Mouse (Mus musculus) embryonic facial prominence, embryonic 14.5 days (tissue): Measurements from ENCODE around the gene Rab8b. TPM values are rescaled to one million over a fixed set of nuclear protein-coding genes. Genes with fewer than 3 reads are reported as not detected.

Experiments used
- ATAC-seq: fragments of 200-750 bp; cut with Nextera tagmentation; 2 replicates; pipeline ENCODE4 v1.8.0; 2017; ENCODE audit warnings: low read depth, moderate number of reproducible peaks, moderate TSS enrichment
- DNase-seq: peaks from one replicate; pipeline ENCODE4 v3.0.0-alpha.2; 2015; ENCODE audit warnings: low spot score
- H3K27ac ChIP-seq: fragments of 300-500 bp; sonication (generic); replicated peaks from 2 replicates; pipeline ENCODE4 v1.5.1; 2014; ENCODE audit warnings: low read depth, mild to moderate bottlenecking, low read length, moderate library complexity
- H3K27me3 ChIP-seq: fragments of 300-500 bp; sonication (generic); replicated peaks from 2 replicates; pipeline ENCODE4 v1.6.1; 2014; ENCODE audit warnings: low read length; ENCODE audit not compliant: control insufficient read depth, insufficient read depth
- H3K36me3 ChIP-seq: fragments of 300-500 bp; sonication (generic); 2 replicates; pipeline ENCODE4 v1.6.1; 2014; ENCODE audit warnings: low read length, mixed read lengths; ENCODE audit not compliant: control insufficient read depth, insufficient read depth
- H3K4me1 ChIP-seq: fragments of 300-500 bp; sonication (generic); 2 replicates; pipeline ENCODE4 v1.6.1; 2014; ENCODE audit warnings: antibody characterized with exemption, low read length; ENCODE audit not compliant: control insufficient read depth, insufficient read depth
- H3K4me2 ChIP-seq: fragments of 300-500 bp; sonication (generic); 2 replicates; pipeline ENCODE4 v1.6.1; 2014; ENCODE audit warnings: low read depth, mild to moderate bottlenecking, low read length, moderate library complexity, mixed read lengths
- H3K4me3 ChIP-seq: fragments of 300-500 bp; sonication (generic); 2 replicates; pipeline ENCODE4 v1.5.1; 2014; ENCODE audit warnings: low read depth, mild to moderate bottlenecking, low read length
- H3K9ac ChIP-seq: fragments of 300-500 bp; sonication (generic); 2 replicates; pipeline ENCODE4 v1.6.1; 2014; ENCODE audit warnings: low read depth, mild to moderate bottlenecking, low read length, moderate library complexity, mixed read lengths
- H3K9me3 ChIP-seq: fragments of 300-500 bp; sonication (generic); 2 replicates; pipeline ENCODE4 v1.6.1; 2016; ENCODE audit warnings: low read length; ENCODE audit not compliant: control insufficient read depth
- WGBS: fragments of 180-500 bp; shearing (Covaris S2); extraction: QIAGEN DNeasy Blood & Tissue Kit; methylation state at CpG from one replicate; pipeline ENCODE4 v1.1.7; 2014; 5-methylcytosine and 5-hydroxymethylcytosine counted together
- polyA plus RNA-seq: library from polyadenylated mRNA; unstranded; fragments of >200 nt; fragmentation: Nextera tagmentation; extraction: Ambion mirVana; gene quantifications from 2 replicates; pipeline ENCODE4 v1.2.1, GENCODE M21; 2014

Rab8b gene
- polyA plus RNA-seq, 1 experiment from 2014 or later = 15.9 TPM

DNA sequence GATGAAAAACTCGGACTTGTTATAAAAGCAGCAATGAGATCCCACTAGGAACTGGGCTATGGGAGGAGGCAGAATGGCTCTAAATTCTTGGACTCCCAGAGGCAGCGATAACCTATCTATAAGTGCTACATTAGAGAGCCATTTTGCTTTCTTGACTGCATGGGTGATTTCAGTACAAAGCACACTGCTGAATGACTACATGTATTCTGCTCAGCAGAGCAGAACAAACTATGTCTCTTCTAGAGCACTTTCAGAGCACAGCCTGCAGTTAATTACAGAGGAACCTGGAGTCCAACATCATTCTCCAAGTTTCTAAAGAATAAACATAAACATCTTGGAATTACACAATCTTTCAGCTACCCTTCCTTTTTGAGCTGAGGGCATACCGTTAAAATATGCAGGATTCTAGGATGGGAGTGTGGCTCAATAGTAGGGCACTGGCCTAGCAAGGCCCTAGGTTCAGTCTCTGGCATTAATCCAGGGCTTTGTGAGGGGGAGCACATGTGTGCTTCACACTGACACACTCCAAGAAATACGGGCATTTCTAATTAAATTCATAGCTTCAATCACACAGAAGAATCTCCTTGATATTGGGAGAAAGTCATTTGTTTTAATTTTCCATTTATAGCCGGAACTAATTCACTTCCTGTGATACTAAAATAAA, 58.3 kb downstream of the Rab8b start:
- no peak for ATAC-seq
- WGBS = 61% methylated on average over 5 of the region's 5 CpGs
- Histone ChIP-seq H3K9ac (no peak overlapping the region), H3K9me3 (no peaks in the 10 kb centered on the region), H3K36me3 (peaks cover 20% of the 10 kb centered on the region), H3K4me1 (peaks cover 15% of the 10 kb centered on the region), H3K27ac (peak overlapping the region; percentile 74), H3K4me3 (no peak overlapping the region), H3K4me2 (no peak overlapping the region), H3K27me3 (no peaks in the 10 kb centered on the region)
- peak; percentile 64 for DNase-seq

DNA sequence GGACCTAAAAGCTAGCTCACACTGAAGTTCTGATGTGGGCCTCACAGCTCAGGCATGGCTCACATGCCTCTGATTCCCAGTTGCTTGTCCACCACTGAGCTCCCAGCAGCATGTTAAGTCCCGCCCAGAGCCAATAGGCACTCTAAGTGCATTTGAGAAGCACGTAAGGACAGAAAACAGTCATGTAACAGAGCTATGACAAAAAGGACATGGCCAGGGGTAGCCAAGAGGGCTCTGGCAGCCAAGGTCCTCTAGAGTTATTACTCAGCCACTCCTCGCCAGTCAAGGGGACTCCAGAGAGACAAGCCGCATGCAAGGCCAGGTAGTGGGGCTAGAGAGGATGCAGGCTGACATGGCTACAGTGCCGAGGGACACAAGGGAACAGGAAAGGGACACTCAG, 60.0 kb downstream of the Rab8b start:
- H3K36me3 ChIP-seq = peaks cover 20% of the 10 kb centered on the region
- H3K9me3 ChIP-seq = no peaks in the 10 kb centered on the region
- peaks cover 15% of the 10 kb centered on the region for H3K4me1 ChIP-seq
- no peak overlapping the region for H3K4me2 ChIP-seq
- H3K4me3 ChIP-seq = no peak overlapping the region
- H3K9ac ChIP-seq = no peak overlapping the region
- WGBS = 94% methylated on average over 5 of the region's 5 CpGs
- no peak overlapping the region for H3K27ac ChIP-seq
- no peak for DNase-seq
- no peak for ATAC-seq
- H3K27me3 ChIP-seq = no peaks in the 10 kb centered on the region

DNA sequence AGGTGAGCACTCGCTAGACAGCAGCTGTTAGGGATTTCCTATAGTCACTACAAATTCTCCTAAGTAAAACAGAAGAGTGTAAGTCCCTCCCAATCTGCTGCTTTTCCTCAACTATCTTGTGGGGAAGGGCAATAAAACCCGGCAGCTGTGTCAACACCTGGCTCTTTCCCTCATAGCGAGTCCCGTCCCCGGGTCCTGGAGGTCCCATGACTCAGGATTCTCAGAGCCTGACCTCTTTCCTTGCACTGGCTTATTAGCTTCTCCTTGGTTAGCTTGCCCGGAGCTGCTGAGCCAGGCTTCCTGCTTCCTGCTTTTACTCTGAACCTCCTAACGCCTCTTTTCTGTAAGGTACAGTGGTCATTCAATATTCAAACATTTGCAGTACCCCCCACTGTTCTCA, 63.6 kb downstream of the Rab8b start:
- Histone ChIP-seq H3K27ac (no peak overlapping the region), H3K9me3 (no peaks in the 10 kb centered on the region), H3K4me1 (peaks cover 3% of the 10 kb centered on the region; the same call in 1 of the 2 replicates), H3K36me3 (peaks cover 21% of the 10 kb centered on the region), H3K9ac (no peak overlapping the region), H3K27me3 (no peaks in the 10 kb centered on the region), H3K4me2 (no peak overlapping the region), H3K4me3 (no peak overlapping the region)
- ATAC-seq (no peak), DNase-seq (peak; percentile 64)
- 59% methylated on average over 7 of the region's 7 CpGs for WGBS

DNA sequence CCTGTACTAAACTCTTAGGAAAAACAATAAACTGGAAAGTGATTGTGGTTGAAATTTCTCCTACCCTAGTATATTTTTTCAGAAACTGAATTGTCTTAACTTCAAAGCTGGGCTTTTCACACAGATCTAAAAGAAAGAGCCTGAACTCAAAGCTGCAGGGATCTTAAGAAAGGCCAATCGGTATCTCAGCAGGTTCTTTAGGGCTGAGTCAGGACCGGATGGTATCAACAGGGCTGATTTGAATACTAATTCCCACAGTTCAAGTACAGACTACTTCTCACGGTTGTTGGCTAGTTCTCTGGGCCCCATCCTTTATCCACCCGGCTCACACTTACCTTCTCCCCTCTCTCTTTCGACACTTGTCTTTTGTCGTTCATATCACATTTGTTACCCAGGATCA, 66.9 kb downstream of the Rab8b start:
- WGBS = 59% methylated on average over 6 of the region's 6 CpGs
- H3K9me3 ChIP-seq = no peaks in the 10 kb centered on the region
- no peak for DNase-seq
- no peaks in the 10 kb centered on the region for H3K4me1 ChIP-seq
- H3K36me3 ChIP-seq = peaks cover 9% of the 10 kb centered on the region; the same call in 1 of the 2 replicates
- no peak overlapping the region for H3K4me3 ChIP-seq
- no peak for ATAC-seq
- no peak overlapping the region for H3K4me2 ChIP-seq
- H3K27ac ChIP-seq = no peak overlapping the region
- no peak overlapping the region for H3K9ac ChIP-seq
- H3K27me3 ChIP-seq = no peaks in the 10 kb centered on the region

DNA sequence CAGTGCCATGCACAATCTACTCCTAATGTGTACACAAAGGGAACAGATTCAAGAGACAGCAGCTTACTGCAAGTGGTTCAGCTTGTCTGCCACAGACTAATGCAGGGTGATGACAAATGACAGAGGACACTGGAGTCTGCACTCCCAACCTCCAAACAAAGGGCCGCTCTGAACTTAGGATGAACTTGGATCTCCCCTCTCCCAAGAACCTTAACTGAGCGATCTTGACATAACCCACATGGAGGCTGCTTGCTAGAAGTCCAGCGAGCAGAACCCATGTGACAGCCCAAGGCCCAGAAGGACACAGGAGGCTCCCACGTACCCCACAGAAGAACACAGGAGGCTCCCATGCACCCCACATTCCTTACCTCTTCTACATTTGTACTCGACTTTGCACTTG, 68.5 kb downstream of the Rab8b start:
- no peak overlapping the region for H3K4me2 ChIP-seq
- H3K4me3 ChIP-seq = no peak overlapping the region
- H3K27ac ChIP-seq = no peak overlapping the region
- no peaks in the 10 kb centered on the region for H3K4me1 ChIP-seq
- WGBS = 84% methylated on average over 5 of the region's 5 CpGs
- no peak overlapping the region for H3K9ac ChIP-seq
- no peaks in the 10 kb centered on the region for H3K9me3 ChIP-seq
- H3K36me3 ChIP-seq = peaks cover 25% of the 10 kb centered on the region
- ATAC-seq (no peak), DNase-seq (no peak)
- no peaks in the 10 kb centered on the region for H3K27me3 ChIP-seq

DNA sequence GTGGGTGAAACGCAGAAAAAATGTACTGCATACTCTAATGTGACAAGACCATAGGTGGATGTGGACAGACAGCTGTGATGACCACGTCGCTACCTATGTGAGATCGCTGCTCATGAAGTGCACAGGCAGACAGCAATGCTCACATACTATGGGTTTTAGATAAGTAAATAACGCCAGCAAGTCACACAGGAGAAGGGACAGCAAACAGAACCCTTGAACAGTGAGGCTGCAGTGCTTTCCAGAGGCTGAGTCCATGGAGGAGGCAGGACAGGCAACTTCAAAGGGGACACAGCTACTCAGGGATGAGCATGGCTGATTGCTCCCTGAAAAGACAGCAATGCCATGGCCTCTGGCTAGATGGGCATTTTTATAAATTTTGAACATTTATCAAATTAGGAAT, 72.7 kb downstream of the Rab8b start:
- H3K4me3 ChIP-seq = no peak overlapping the region
- H3K27me3 ChIP-seq = no peaks in the 10 kb centered on the region
- H3K9me3 ChIP-seq = no peaks in the 10 kb centered on the region
- H3K36me3 ChIP-seq = peaks cover 25% of the 10 kb centered on the region
- ATAC-seq = no peak
- 91% methylated on average over 5 of the region's 5 CpGs for WGBS
- DNase-seq = no peak
- no peak overlapping the region for H3K4me2 ChIP-seq
- no peak overlapping the region for H3K9ac ChIP-seq
- no peak overlapping the region for H3K27ac ChIP-seq
- H3K4me1 ChIP-seq = no peaks in the 10 kb centered on the region

DNA sequence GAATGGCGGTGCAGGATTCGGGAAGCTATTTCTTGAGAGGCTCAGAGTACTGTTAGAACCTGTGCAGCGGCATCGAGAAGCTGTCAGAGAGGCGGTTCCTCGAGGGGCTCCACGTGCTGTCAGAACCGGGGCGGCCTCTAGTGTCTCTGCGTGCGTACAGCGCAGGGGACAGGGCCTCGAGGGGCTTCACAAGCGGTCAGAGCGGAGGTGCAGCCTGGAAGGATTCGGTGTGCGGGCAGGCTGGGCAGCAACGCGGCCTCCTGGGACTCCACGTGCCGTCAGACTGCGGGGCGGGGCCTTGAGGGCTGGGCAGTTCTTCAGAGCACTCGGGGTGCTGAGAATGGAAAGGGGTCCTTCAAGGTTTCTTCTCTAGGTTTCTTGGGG, 84.4 kb downstream of the Rab8b start:
- ATAC-seq (peak; percentile 64), DNase-seq (no peak)
- peak overlapping the region; percentile 99 for H3K4me2 ChIP-seq
- peaks cover 12% of the 10 kb centered on the region for H3K4me1 ChIP-seq
- peak overlapping the region; percentile 58 for H3K9ac ChIP-seq
- H3K27me3 ChIP-seq = no peaks in the 10 kb centered on the region
- no peaks in the 10 kb centered on the region for H3K9me3 ChIP-seq
- peak overlapping the region; percentile 63 for H3K4me3 ChIP-seq
- H3K36me3 ChIP-seq = no peaks in the 10 kb centered on the region
- 0% methylated on average over 18 of the region's 24 CpGs for WGBS
- no peak overlapping the region for H3K27ac ChIP-seq

DNA sequence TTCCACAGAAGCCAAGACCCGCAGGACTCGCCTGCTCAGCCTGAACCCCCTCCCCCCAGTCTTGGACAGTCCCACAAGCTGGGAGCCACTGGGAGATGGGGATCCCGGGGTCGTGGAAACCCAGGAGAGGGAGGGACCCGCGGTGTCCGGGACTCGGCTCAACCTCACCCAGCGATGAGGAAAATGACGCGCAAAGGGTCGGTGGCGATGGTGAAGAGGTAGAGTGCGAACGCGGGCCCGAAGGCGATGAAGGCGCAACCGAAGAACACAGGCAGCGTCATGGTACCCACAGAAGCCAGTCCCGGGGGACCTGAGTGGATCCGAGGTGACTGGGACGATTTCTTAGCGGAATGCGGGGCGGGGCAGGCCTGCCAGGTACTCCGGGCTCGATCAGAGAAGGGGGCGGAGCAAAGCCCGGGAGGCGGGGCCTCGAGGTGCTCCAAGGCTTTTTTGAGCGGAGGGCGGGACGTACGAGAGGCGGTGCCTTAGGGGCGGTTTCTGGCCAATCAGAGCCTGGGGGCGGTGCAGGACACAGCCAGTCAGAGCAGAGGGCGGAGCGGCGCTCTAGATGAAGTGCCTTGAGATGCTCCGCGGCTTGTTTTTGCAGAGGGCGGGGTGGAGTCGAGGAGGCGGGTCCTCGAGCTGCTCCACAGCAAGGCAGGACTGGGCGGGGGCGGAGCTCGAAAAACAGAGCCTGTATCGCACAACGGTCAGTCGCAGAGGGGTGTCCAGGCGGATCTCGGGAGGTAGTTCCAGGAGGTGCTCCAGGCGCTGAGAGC, 85.0 kb downstream of the Rab8b start, which contains the start of gene Aph1c:
Gene Aph1c, minus strand, starts transcription at position 409 of the 779 bp plus-strand sequence.
- peak within 1 kb of the TSS; percentile 63 for H3K4me3 ChIP-seq
- under 1% methylated on average over 44 of the region's 58 CpGs for WGBS
- H3K27ac ChIP-seq = no peak within 1 kb of the TSS
- DNase-seq = peak; percentile 100
- peaks cover 12% of the 10 kb centered on the region for H3K4me1 ChIP-seq
- ATAC-seq = peak; percentile 99
- no peaks in the 10 kb centered on the region for H3K27me3 ChIP-seq
- no peaks in the 10 kb centered on the region for H3K9me3 ChIP-seq
- no peaks in the 10 kb centered on the region for H3K36me3 ChIP-seq
- H3K9ac ChIP-seq = peak within 1 kb of the TSS; percentile 60
- peak within 1 kb of the TSS; percentile 99 for H3K4me2 ChIP-seq
